Mouse (Mus musculus) stomach, embryonic 14.5 days (tissue): Measurements from ENCODE around the gene Mb21d2. TPM values are rescaled to one million over a fixed set of nuclear protein-coding genes. Genes with fewer than 3 reads are reported as not detected.

Experiments used
- ATAC-seq: fragments of 200-750 bp; cut with Nextera tagmentation; 2 replicates; pipeline ENCODE4 v1.8.0; 2017; ENCODE audit warnings: low read depth, moderate TSS enrichment; ENCODE audit not compliant: insufficient number of reproducible peaks, insufficient read depth, low FRiP score
- H3K27ac ChIP-seq: fragments of 300-500 bp; sonication (generic); 2 replicates; pipeline ENCODE4 v1.5.1; 2014; ENCODE audit warnings: mild to moderate bottlenecking, low read length, moderate library complexity, mixed read lengths
- H3K27me3 ChIP-seq: fragments of 300-500 bp; sonication (generic); 2 replicates; pipeline ENCODE4 v1.6.1; 2014; ENCODE audit warnings: low read length, control low read depth, mixed read lengths; ENCODE audit not compliant: control insufficient read depth, insufficient read depth
- H3K36me3 ChIP-seq: fragments of 300-500 bp; sonication (generic); 2 replicates; pipeline ENCODE4 v1.6.1; 2014; ENCODE audit warnings: mild to moderate bottlenecking, control low read depth, low read length, moderate library complexity, mixed read lengths; ENCODE audit not compliant: control insufficient read depth, insufficient read depth
- H3K4me1 ChIP-seq: fragments of 300-500 bp; sonication (generic); 2 replicates; pipeline ENCODE4 v1.6.1; 2014; ENCODE audit warnings: low read length, control low read depth, mixed read lengths; ENCODE audit not compliant: control insufficient read depth, insufficient read depth
- H3K4me2 ChIP-seq: fragments of 300-500 bp; sonication (generic); replicated peaks from 2 replicates; pipeline ENCODE4 v1.6.1; 2014; ENCODE audit warnings: low read depth, low read length, control low read depth
- H3K4me3 ChIP-seq: fragments of 300-500 bp; sonication (generic); 2 replicates; pipeline ENCODE4 v1.5.1; 2014; ENCODE audit warnings: low read depth, low read length, control low read depth
- H3K9ac ChIP-seq: fragments of 300-500 bp; sonication (generic); replicated peaks from 2 replicates; pipeline ENCODE4 v1.6.1; 2014; ENCODE audit warnings: low read depth, mild to moderate bottlenecking, control low read depth, low read length, moderate library complexity, mixed read lengths
- H3K9me3 ChIP-seq: fragments of 300-500 bp; sonication (generic); 2 replicates; pipeline ENCODE4 v1.6.1; 2016; ENCODE audit warnings: low read depth, low read length, control low read depth; ENCODE audit not compliant: control insufficient read depth
- WGBS: fragments of 180-500 bp; shearing (Covaris S2); extraction: QIAGEN DNeasy Blood & Tissue Kit; methylation state at CpG from one replicate; pipeline ENCODE4 v1.1.7; 2014; 5-methylcytosine and 5-hydroxymethylcytosine counted together
- polyA plus RNA-seq: library from polyadenylated mRNA; unstranded; fragments of >200 nt; fragmentation: Nextera tagmentation; extraction: Ambion mirVana; gene quantifications from 2 replicates; pipeline ENCODE4 v1.2.1, GENCODE M21; 2014

Gene Mb21d2
- polyA plus RNA-seq, 1 experiment from 2014 or later = 8.4 TPM

DNA sequence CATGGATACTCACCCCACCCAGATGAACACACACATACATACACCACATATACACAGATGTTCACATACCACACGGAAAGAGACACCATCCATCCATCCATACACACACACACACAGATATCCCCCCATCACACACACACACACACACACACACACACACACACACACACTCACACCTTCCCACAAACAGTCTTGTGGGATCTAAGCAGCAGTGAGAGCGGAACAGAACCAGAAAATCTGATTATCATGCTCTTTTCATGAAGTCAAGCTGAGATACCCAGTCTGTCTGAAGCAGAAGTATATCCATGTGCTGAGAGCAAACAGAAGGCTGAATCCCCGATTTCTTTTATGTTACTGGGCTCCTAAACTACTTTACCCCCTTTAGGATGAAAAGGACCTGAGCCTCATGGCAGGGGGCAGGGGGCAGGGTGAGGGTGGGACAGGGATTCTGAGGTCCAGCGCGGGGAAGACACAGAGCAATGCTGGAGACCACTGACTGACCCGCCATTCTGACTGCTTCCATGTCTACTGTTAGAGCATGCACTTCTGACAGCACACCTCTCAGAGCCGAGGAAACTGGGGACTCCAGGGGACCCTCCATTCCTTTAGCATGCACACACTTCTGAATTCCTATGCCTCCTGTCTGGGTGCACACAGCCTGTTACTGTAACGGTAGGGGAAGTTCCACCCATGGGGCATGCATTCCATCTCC, 62.7 kb downstream of the Mb21d2 start:
- H3K4me3 ChIP-seq = no peak overlapping the region
- no peaks in the 10 kb centered on the region for H3K36me3 ChIP-seq
- peaks cover 21% of the 10 kb centered on the region for H3K4me1 ChIP-seq
- H3K4me2 ChIP-seq = no peak overlapping the region
- H3K27ac ChIP-seq = no peak overlapping the region
- no peak for ATAC-seq
- no peaks in the 10 kb centered on the region for H3K27me3 ChIP-seq
- 64% methylated on average over 8 of the region's 8 CpGs for WGBS
- H3K9me3 ChIP-seq = no peaks in the 10 kb centered on the region
- no peak overlapping the region for H3K9ac ChIP-seq

DNA sequence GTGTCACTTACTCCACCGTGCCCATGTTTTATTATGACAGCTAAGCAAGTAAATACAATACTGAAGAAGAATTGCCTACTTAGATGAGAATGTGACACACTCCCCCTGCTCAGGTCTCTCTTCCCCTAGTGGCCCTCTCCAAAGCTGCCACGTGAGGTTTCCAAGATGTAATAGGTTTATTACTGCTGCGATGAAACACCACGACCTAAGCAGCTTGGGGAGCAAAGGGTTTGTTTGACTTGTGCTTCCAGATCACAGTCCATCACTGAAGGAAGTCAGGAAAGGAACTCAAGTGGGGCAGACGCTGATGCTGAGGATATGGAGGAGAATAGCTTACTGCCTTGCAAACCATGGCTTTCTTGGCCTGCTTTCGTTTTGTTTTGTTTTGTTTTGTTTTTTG, 65.9 kb downstream of the Mb21d2 start:
- H3K4me1 ChIP-seq = peaks cover 15% of the 10 kb centered on the region
- no peaks in the 10 kb centered on the region for H3K9me3 ChIP-seq
- no peak overlapping the region for H3K27ac ChIP-seq
- H3K36me3 ChIP-seq = no peaks in the 10 kb centered on the region
- H3K27me3 ChIP-seq = no peaks in the 10 kb centered on the region
- no peak overlapping the region for H3K4me2 ChIP-seq
- WGBS = 51% methylated on average over 6 of the region's 6 CpGs
- no peak overlapping the region for H3K4me3 ChIP-seq
- H3K9ac ChIP-seq = no peak overlapping the region
- no peak for ATAC-seq

DNA sequence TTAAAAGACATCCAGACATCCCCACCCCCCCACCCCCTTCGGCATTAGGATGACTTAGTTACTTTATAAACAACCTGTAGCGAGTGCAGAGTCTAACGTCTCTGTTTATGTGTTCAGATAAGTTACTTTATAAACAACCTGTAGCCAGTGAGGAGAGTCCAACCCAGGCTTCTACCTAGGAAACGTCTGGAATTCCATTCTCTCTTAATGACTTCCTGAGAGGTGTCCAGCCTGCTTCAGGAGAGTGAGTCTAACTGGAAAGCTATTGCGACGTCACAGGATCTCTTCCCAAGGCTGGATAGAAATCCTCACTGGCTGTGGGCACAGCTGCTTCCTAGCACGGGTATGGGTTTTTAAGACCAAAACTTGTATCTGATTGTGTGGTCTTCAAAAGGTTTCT, 67.4 kb downstream of the Mb21d2 start:
- Histone ChIP-seq H3K4me2 (0 out of 2 replicates have a peak overlapping the region, but pooled peaks have one; percentile 14), H3K4me1 (peaks cover 18% of the 10 kb centered on the region; the same call in 1 of the 2 replicates), H3K9ac (no peak overlapping the region), H3K4me3 (no peak overlapping the region), H3K36me3 (no peaks in the 10 kb centered on the region), H3K27me3 (no peaks in the 10 kb centered on the region), H3K27ac (no peak overlapping the region), H3K9me3 (no peaks in the 10 kb centered on the region)
- ATAC-seq = no peak
- 15% methylated on average over 7 of the region's 7 CpGs for WGBS

DNA sequence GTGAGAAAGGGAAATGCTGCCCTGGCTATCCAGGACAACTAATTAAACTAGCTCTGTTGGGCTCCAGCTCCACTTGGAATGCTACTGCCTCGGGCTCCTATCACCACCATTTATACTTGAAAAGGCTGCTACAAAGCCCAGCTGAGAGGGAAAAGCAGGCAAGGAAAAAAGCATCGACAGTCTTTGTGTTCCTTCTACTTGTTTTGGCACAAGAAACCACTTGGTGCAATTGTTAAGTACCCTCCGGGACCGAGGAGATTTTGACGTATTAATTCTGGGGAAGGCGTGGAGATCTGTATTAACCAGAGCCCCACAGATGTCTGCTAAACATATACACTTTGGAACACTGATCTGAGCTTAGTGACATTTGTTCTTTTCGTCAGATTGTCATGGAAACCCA, 69.8 kb downstream of the Mb21d2 start:
- Histone ChIP-seq H3K9ac (no peak overlapping the region), H3K27me3 (no peaks in the 10 kb centered on the region), H3K27ac (no peak overlapping the region), H3K9me3 (no peaks in the 10 kb centered on the region), H3K4me2 (no peak overlapping the region), H3K36me3 (no peaks in the 10 kb centered on the region), H3K4me1 (peaks cover 18% of the 10 kb centered on the region; the same call in 1 of the 2 replicates), H3K4me3 (no peak overlapping the region)
- 34% methylated on average over 7 of the region's 7 CpGs for WGBS
- ATAC-seq = no peak

DNA sequence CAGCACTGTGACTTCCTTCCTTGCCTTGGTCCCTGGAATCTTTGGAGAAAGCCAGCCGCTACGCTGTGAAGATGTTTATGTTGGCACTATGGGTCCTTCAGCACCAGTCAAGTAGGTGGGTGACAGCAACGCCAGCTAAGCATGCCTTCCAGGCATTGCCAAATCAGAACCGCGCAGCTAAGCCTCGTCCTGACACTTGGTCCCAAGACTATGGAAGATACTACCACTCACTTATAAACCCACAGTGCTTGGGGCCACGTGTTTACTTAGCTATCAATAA, 70.5 kb downstream of the Mb21d2 start:
- Histone ChIP-seq H3K9me3 (no peaks in the 10 kb centered on the region), H3K9ac (no peak overlapping the region), H3K4me3 (no peak overlapping the region), H3K4me2 (no peak overlapping the region), H3K27ac (no peak overlapping the region), H3K4me1 (peaks cover 18% of the 10 kb centered on the region; the same call in 1 of the 2 replicates), H3K27me3 (no peaks in the 10 kb centered on the region), H3K36me3 (no peaks in the 10 kb centered on the region)
- no peak for ATAC-seq
- 63% methylated on average over 7 of the region's 7 CpGs for WGBS

DNA sequence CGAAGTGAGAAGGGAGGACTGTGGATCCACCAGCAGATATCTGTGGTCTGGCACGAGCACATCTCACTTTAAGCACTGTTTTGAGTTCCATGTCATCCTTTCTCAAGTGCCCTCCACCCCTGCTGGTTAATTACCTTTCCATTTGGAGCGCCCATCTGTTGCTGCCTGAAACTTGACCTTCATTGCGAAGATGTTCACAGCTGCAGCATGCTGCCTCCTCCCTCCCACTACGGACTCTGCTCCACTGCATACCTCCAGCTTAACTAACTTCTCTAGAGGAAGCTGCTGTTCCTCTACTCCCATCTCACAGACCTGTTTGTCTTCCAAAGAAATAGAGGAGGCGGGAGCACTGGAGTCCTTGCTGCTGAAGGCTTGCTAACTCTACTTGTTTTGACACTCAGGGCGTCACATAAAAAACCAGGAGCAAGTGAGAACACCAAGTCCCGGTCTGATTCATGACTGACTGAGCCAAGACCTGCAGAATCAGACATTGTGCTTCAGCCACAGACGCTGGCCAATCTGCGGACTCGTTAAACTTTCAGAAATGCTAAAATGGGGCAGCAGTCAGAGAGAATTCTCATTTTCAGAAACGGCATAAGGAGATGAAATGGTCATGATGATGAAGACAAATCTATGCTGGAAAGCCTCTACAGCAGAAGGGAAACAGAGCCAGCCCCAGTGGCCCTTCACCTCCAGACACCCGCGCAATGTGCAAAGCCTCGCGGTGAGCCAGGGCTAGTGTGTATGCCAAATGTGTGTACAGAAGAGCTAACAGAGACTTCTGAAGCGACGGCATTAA, 71.1 kb downstream of the Mb21d2 start:
- H3K4me1 ChIP-seq = peaks cover 18% of the 10 kb centered on the region; the same call in 1 of the 2 replicates
- H3K4me3 ChIP-seq = no peak overlapping the region
- 45% methylated on average over 18 of the region's 18 CpGs for WGBS
- no peak overlapping the region for H3K9ac ChIP-seq
- H3K9me3 ChIP-seq = no peaks in the 10 kb centered on the region
- H3K4me2 ChIP-seq = no peak overlapping the region
- ATAC-seq = no peak; the same call in 1 of the 2 replicates
- no peak overlapping the region for H3K27ac ChIP-seq
- H3K36me3 ChIP-seq = no peaks in the 10 kb centered on the region
- no peaks in the 10 kb centered on the region for H3K27me3 ChIP-seq

DNA sequence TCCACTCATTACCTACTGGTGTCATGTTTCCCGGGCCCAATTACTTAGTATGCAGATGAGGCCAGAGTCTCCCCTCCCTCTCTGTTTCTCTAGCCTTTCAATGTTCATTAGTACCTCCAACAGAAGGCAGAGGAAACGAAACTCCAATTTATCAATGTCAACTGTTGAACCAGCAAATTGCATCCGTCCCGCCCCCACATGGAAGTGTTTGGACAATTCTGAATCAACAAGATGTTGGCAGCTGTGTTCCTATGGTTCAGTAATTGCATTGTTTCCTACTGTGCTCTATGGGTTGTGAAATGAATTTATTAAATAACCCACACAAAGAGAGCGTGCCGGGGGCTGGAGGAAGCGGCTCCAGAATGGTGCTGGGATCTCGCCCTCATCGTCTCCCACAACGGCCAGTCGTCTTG, 78.1 kb downstream of the Mb21d2 start:
- Histone ChIP-seq H3K9me3 (no peaks in the 10 kb centered on the region; the same call in 1 of the 2 replicates), H3K4me2 (peak overlapping the region; percentile 23), H3K27ac (no peak overlapping the region), H3K9ac (no peak overlapping the region), H3K36me3 (no peaks in the 10 kb centered on the region), H3K27me3 (no peaks in the 10 kb centered on the region), H3K4me3 (no peak overlapping the region), H3K4me1 (peaks cover 9% of the 10 kb centered on the region)
- ATAC-seq = peak; percentile 56; the same call in 1 of the 2 replicates
- 42% methylated on average over 11 of the region's 11 CpGs for WGBS

DNA sequence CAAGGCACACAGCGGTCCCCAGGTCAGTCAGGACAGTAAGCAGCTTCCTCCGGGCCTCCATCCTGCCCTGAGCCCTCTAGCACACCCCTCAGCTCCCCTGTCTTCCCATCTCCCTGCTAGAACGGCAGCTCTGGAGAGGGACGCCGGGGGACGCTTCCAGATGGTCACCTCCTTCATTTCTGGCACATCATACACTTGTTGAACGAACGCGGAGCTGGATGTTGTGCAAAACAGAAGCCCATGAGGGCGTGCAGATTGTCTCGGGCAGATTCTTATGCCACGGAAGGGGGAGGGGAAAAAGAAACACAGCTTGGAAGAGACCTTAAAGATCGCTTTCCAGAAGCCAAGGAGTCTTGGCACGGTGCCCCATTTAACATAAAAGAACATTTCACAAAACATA, 78.6 kb downstream of the Mb21d2 start:
- Histone ChIP-seq H3K9ac (no peak overlapping the region), H3K27me3 (no peaks in the 10 kb centered on the region), H3K36me3 (no peaks in the 10 kb centered on the region), H3K4me2 (peak overlapping the region; percentile 23; the same call in 1 of the 2 replicates), H3K4me1 (peaks cover 9% of the 10 kb centered on the region), H3K4me3 (no peak overlapping the region), H3K27ac (0 out of 2 replicates have a peak overlapping the region, but pooled peaks have one; percentile 44), H3K9me3 (no peaks in the 10 kb centered on the region; the same call in 1 of the 2 replicates)
- no peak for ATAC-seq
- WGBS = 52% methylated on average over 14 of the region's 14 CpGs
